Mouse (Mus musculus) cerebellum, postnatal 25 days (tissue): ENCODE data around the gene Uimc1.

ENCODE experiments used
- DNase-seq, 2 experiments: peaks; one replicate each; pipeline ENCODE4 v3.0.0; 2021; ENCODE audit warnings: mixed read lengths in 2 of 2

Uimc1 gene

GRCm38 (mm10) chr13:55040016-55040415 lies 60.1 kb downstream of the Uimc1 start:
- no peak for DNase-seq

- DNase-seq: no peak
Observed at GRCm38 (mm10) chr13:55024215-55024614, 75.9 kb downstream of the Uimc1 start.

- no peak for DNase-seq
Observed at GRCm38 (mm10) chr13:55022715-55023114, 77.4 kb downstream of the Uimc1 start.

GRCm38 (mm10) chr13:55022256-55022655 lies 77.8 kb downstream of the Uimc1 start:
- DNase-seq: no peak

GRCm38 (mm10) chr13:55021194-55021779 lies 78.8 kb downstream of the Uimc1 start, which contains the start of gene Hk3:
Gene Hk3 (minus strand): TSS chr13:55021385.
- no peak for DNase-seq

GRCm38 (mm10) chr13:55020051-55020450 lies 80.0 kb downstream of the Uimc1 start:
- no peak for DNase-seq

- peak in 1 of 2 experiments; percentile 56 for DNase-seq
Observed at GRCm38 (mm10) chr13:55019181-55019580, 80.9 kb downstream of the Uimc1 start.

- DNase-seq: no peak
Observed at GRCm38 (mm10) chr13:55018700-55019099, 81.4 kb downstream of the Uimc1 start.

GRCm38 (mm10) chr13:55017898-55018599 lies 82.1 kb downstream of the Uimc1 start:
- DNase-seq: no peak

GRCm38 (mm10) chr13:55017154-55017897 lies 82.8 kb downstream of the Uimc1 start:
- DNase-seq: no peak

GRCm38 (mm10) chr13:55014451-55014850 lies 85.6 kb downstream of the Uimc1 start:
- no peak for DNase-seq

- DNase-seq: no peak
Observed at GRCm38 (mm10) chr13:55013702-55014344, 86.3 kb downstream of the Uimc1 start.

- DNase-seq: peak in 1 of 2 experiments; percentile 55
Observed at GRCm38 (mm10) chr13:55011981-55012478, 88.1 kb downstream of the Uimc1 start.

GRCm38 (mm10) chr13:55011103-55011502 lies 89.0 kb downstream of the Uimc1 start:
- no peak for DNase-seq

- no peak for DNase-seq
Observed at GRCm38 (mm10) chr13:55008589-55008988, 91.5 kb downstream of the Uimc1 start.

- DNase-seq: peak in 1 of 2 experiments; percentile 56
Observed at GRCm38 (mm10) chr13:55006415-55006742, 93.7 kb downstream of the Uimc1 start.

- peak in 1 of 2 experiments; percentile 29 for DNase-seq
Observed at GRCm38 (mm10) chr13:55005691-55006414, 94.2 kb downstream of the Uimc1 start.

- peak; percentile 43 to 68 for DNase-seq
Observed at GRCm38 (mm10) chr13:55004646-55005045, 95.5 kb downstream of the Uimc1 start.

GRCm38 (mm10) chr13:55002090-55002489 lies 98.0 kb downstream of the Uimc1 start:
- no peak for DNase-seq

GRCm38 (mm10) chr13:55000433-55000832 lies 99.7 kb downstream of the Uimc1 start:
- DNase-seq: no peak

GRCm38 (mm10) chr13:54997568-54997967 lies 102.5 kb downstream of the Uimc1 start:
- no peak for DNase-seq

- DNase-seq: no peak
Observed at GRCm38 (mm10) chr13:54995161-54995560, 104.9 kb downstream of the Uimc1 start.
